Mouse (Mus musculus) forebrain, embryonic 16.5 days (tissue): ENCODE measurements around the gene Btbd35f4. TPM values are rescaled to one million over a fixed set of nuclear protein-coding genes. Genes with fewer than 3 reads are reported as not detected.
"Not testable (repeated sequence)": the region's sequence is repeated elsewhere in the genome, so short reads cannot be mapped to it uniquely, and the experiment has no call there.

Experiments used
- ATAC-seq: fragments of 200-750 bp; cut with Nextera tagmentation; 2 replicates; pipeline ENCODE4 v1.8.0; 2017; ENCODE audit warnings: mild to moderate bottlenecking, moderate library complexity
- H3K27ac ChIP-seq: fragments of 300-500 bp; sonication (generic); 2 replicates; pipeline ENCODE4 v1.5.1; 2014; ENCODE audit warnings: low read length, control low read depth
- H3K27me3 ChIP-seq: fragments of 300-500 bp; sonication (generic); replicated peaks from 2 replicates; pipeline ENCODE4 v1.6.1; 2014; ENCODE audit warnings: low read length; ENCODE audit not compliant: control insufficient read depth, insufficient read depth
- H3K36me3 ChIP-seq: fragments of 300-500 bp; sonication (generic); 2 replicates; pipeline ENCODE4 v1.6.1; 2014; ENCODE audit not compliant: control insufficient read depth, insufficient read depth
- H3K4me1 ChIP-seq: fragments of 300-500 bp; sonication (generic); replicated peaks from 2 replicates; pipeline ENCODE4 v1.6.1; 2014; ENCODE audit warnings: low read length; ENCODE audit not compliant: control insufficient read depth, insufficient read depth
- H3K4me2 ChIP-seq: fragments of 300-500 bp; sonication (generic); 2 replicates; pipeline ENCODE4 v1.6.1; 2014; ENCODE audit warnings: mild to moderate bottlenecking, low read length, control low read depth
- H3K4me3 ChIP-seq: fragments of 300-500 bp; sonication (generic); replicated peaks from 2 replicates; pipeline ENCODE4 v1.5.1; 2014; ENCODE audit warnings: mild to moderate bottlenecking, low read length, control low read depth
- H3K9ac ChIP-seq: fragments of 300-500 bp; sonication (generic); replicated peaks from 2 replicates; pipeline ENCODE4 v1.6.1; 2014; ENCODE audit warnings: low read depth, low read length, control low read depth
- H3K9me3 ChIP-seq: fragments of 300-500 bp; sonication (generic); 2 replicates; pipeline ENCODE4 v1.6.1; 2016; ENCODE audit warnings: low read length; ENCODE audit not compliant: control insufficient read depth
- WGBS: fragments of 180-500 bp; shearing (Covaris S2); extraction: QIAGEN DNeasy Blood & Tissue Kit; methylation state at CpG from one replicate; pipeline ENCODE4 v1.1.7; 2014; 5-methylcytosine and 5-hydroxymethylcytosine counted together
- polyA plus RNA-seq: library from polyadenylated mRNA; unstranded; fragments of >200 nt; fragmentation: Nextera tagmentation; extraction: Ambion mirVana; gene quantifications from 2 replicates; pipeline ENCODE4 v1.2.1, GENCODE M21; 2015

Gene Btbd35f4
- not detected in 2 replicates for polyA plus RNA-seq

DNA sequence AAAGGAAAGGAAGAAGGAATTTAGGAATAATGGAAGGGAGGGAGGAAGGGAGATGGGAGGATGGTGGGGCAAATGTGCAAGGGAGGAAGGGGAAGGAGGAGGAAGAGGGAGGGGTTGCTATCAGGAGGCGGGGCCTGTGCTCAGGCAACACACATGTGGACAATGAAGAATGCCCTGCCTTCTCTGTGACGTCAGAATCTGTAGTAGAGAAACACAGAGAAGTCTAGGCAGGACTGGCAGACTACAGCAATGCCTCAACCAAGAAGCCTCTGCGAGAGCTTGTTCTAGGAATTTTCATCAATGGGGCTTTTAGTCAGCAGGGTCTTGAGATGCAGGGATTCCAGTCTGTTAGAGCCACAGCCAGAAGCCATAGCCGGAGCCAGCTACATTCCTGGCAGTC, at the start of gene Btbd35f4:
Gene Btbd35f4, plus strand, starts transcription at position 301 of the 400 bp plus-strand sequence.
- H3K4me1 ChIP-seq, H3K4me3 ChIP-seq, ATAC-seq, H3K36me3 ChIP-seq, H3K27ac ChIP-seq, H3K4me2 ChIP-seq, H3K9ac ChIP-seq, H3K27me3 ChIP-seq, H3K9me3 ChIP-seq: not testable (repeated sequence)
- no CpG with 5 or more reads among the region's 4 CpGs for WGBS

DNA sequence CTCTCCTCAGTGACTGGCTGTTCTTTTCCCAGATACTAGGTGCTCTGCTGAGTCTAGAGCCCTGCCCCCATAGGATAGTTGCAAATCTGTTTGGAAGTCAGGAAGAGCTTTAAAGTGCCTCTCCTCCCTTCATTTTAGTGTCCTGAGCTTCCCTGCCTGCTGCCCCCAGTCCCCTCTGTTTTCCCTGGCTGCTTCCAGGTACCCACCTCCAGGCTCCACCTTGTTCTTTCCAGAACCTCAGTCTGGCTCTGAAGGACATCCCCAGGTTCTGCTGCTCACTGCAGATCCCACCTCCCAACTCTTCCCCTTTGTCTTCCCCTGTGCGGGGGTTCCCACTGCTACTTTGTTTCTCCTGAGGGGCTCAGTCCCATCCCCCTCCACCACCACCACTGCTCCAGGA, 39.7 kb downstream of the Btbd35f4 start:
- not testable (repeated sequence) for H3K9ac ChIP-seq, H3K4me3 ChIP-seq, H3K36me3 ChIP-seq, ATAC-seq, H3K27ac ChIP-seq, H3K4me2 ChIP-seq, H3K4me1 ChIP-seq, H3K9me3 ChIP-seq, H3K27me3 ChIP-seq
- WGBS, result no CpG with 5 or more reads among the region's 1 CpGs

Other genes with a start within 250 kb of the Btbd35f4 start
- not detected in 2 replicates for gene Btbd35f27, start 151.6 kb downstream of the Btbd35f4 start, polyA plus RNA-seq